Mouse (Mus musculus): ENCODE results near the gene Tmem176b.

GRCm38 (mm10) chr6:48828976-48829375, 12.3 kb downstream of the Tmem176b start:
- TF ChIP-seq CTCF (IDR thresholded peaks at IDR 0.05; ENCODE audit: borderline replicate concordance, insufficient read depth, low read length) (no peak), POLR2A (IDR thresholded peaks at IDR 0.05; ENCODE audit: low read depth, low read length) (no peak)

All from embryonic fibroblast, embryonic 13.5 days (primary cell).